Mouse (Mus musculus) ES-CJ7 (cell line): ENCODE results near the gene Kif17.

ENCODE experiments used
- DNase-seq: peaks from one replicate; pipeline ENCODE4 v3.0.0; 2011; ENCODE audit warnings: low read depth, low spot score

Gene Kif17

GRCm38 (mm10) chr4:138341393-138341792, 91.2 kb downstream of the Kif17 start:
- DNase-seq: no peak

DNA sequence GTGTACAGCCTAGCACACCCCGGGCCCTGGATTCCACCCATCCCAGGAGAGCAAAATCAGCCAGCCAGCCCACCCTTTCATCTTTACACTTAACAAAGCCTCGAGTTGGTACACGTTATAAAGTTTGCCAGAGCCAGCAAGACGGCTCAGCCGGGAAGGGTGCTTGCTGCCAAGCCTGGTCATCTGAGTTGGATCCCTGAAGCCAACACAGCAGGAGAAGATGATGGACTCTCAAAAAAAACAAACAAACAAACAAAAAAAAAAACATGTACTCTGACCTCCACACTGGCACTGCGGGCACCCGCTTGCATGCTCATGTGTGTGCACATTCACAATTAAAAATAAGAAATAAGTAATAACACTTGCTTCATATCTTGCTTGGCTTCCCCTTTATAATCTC, 91.8 kb downstream of the Kif17 start:
- no peak for DNase-seq

GRCm38 (mm10) chr4:138342778-138343177, 92.5 kb downstream of the Kif17 start:
- DNase-seq: no peak

DNA sequence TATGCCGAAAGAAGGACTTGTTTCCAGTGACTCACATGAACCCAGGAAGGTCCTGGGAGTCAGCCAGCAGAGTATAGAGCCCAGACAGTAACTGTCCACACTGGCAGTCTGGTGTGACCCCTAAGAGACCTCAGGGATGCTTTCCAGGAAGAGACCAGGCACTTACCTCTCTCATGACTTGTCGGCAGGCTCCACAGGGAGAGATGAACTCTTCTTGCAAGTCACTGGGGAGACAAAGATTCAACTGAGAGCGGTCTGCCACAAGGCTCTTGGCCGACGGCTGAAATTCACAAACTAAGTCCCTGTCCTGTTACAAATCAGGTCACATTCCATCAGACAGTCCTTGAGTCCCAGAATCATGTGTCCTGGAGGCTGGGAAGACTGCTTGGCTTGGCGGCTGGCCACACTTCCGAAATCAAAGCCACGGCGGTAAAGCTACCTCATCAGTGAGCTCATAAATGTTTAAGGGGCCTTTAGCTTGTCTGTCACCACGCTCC, 93.2 kb downstream of the Kif17 start:
- DNase-seq: no peak

GRCm38 (mm10) chr4:138344891-138345545, 94.8 kb downstream of the Kif17 start:
- DNase-seq: no peak

DNA sequence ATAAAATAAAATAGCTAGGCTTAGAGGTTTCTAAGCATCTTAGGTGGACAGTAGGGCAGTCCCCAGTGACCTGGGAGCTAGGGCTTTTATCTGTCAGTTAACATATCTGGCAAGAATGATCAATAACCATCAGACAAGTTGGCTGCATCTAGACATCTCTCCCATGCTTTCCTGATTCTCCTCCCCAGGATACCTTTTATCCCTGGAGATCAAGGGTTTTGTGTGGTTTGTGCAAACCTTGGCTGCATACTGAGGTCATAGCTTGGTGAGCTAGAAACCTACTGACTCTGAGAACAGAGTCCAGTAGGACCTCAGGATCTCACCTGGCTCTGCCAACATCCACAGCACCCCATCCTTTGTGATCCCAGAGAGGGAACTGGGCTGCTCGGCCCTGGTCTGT, 97.0 kb downstream of the Kif17 start:
- no peak for DNase-seq

- DNase-seq: no peak
Measured at GRCm38 (mm10) chr4:138348716-138349115, 98.5 kb downstream of the Kif17 start.
